Mouse (Mus musculus): ENCODE measurements around the gene Acot3.
"Not testable (repeated sequence)": the region's sequence is repeated elsewhere in the genome, so short reads cannot be mapped to it uniquely, and the experiment has no call there.

Acot3 gene

GRCm38 (mm10) chr12:84051937-84052474, at the start of gene Acot3:
Acot3 (plus strand) TSS chr12:84052144.
- DNase-seq (ENCODE audit: low read depth), result no peak

- DNase-seq (ENCODE audit: low read depth), result no peak
Measured at GRCm38 (mm10) chr12:84003866-84004265, 48.1 kb upstream of the Acot3 start.

GRCm38 (mm10) chr12:84008251-84008650, 43.7 kb upstream of the Acot3 start:
- no peak for DNase-seq (ENCODE audit: low read depth)

GRCm38 (mm10) chr12:84008729-84009128, 43.2 kb upstream of the Acot3 start:
- DNase-seq (ENCODE audit: low read depth), result no peak

DNA sequence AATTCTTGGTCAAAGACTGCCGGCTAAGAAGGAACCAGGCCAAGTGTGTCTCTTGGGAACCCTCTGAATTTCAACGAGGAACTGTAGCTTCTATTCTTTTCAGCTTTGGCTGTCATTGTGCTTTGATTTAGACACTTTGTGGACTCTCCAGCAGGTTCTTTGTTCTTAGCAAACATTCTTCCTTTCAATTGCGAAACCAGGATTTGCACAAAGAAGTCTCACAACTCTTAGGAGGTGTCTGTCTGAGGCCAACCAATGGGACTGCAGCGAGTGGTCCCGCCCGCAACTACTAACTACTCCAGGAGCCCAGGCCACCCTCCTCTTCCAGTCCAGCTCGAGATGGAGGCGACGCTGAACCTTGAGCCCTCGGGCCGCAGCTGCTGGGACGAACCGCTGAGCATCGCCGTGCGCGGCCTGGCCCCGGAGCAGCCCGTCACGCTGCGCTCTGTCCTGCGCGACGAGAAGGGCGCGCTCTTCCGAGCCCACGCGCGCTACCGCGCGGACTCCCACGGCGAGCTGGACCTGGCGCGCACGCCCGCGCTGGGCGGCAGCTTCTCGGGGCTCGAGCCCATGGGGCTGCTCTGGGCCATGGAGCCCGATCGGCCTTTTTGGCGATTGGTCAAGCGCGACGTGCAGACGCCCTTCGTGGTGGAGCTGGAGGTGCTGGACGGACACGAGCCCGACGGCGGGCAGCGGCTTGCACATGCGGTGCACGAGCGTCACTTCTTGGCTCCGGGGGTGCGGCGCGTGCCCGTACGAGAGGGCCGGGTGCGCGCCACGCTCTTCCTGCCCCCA, 42.6 kb upstream of the Acot3 start, which contains the start of gene Acot1:
TSS of gene Acot1 (plus strand) at position 320 of the 795 bp plus-strand sequence.
- DNase-seq (ENCODE audit: low read depth), result not testable (repeated sequence)

- no peak for DNase-seq (ENCODE audit: low read depth)
Measured at GRCm38 (mm10) chr12:84010201-84010600, 41.7 kb upstream of the Acot3 start.

GRCm38 (mm10) chr12:84011251-84012040, 40.5 kb upstream of the Acot3 start:
- no peak for DNase-seq (ENCODE audit: low read depth)

- no peak for DNase-seq (ENCODE audit: low read depth)
Measured at GRCm38 (mm10) chr12:84013130-84013529, 38.8 kb upstream of the Acot3 start.

DNA sequence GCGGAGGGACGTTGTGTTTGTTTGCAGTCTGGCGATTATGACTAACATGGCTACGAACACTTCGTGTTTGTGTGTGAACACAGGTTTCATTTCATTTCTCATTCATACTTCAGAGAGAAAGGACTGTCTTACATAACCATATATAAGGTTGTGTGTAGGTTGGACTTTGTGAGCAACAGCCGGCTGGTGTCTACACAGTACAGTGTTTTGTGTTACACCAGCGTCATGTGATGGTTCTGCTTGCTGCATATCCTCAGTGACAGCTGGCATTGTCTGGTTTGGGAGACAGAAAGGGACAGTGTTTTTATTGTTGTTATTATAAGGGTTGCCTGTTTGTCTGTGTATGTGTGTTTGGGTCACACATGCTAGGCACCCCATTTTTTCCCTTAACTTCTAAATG, 38.2 kb upstream of the Acot3 start:
- no peak for DNase-seq (ENCODE audit: low read depth)

DNA sequence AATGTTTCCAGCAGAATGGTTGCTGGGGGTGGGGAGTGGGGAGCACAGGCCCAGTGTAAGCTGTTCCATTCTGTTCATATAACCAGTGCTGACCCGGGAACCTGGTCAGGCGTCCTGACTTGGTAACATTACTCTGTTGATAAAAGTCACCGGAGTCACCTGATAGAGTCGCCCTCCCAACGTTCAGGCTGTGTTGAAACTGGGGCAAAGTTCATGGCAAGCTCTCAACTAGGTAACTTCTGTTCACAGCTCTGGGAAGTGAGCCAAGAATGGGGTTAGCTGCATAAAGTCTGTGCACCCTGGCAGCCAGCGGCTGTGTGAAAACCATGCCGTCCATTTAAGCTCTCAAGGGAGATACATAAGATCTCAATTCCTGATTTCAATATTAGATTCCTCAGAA, 31.4 kb upstream of the Acot3 start:
- not testable (repeated sequence) for DNase-seq (ENCODE audit: low read depth)

DNA sequence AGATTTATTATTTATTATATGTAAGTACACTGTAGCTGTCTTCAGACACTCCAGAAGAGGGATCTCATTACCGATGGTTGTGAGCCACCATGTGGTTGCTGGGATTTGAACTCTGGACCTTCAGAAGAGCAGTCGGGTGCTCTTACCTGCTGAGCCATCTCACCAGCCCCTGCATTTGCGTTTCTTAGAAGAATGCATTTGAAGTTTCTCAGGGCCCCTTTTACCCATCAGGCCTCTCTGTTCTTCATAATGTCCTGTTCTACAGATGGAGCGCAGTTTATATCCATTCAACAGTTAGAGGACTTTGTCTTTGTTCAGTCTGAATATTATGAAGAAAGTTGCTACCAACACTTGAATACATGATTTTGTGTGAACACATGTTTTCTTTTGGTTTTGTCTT, 29.7 kb upstream of the Acot3 start:
- DNase-seq (ENCODE audit: low read depth), result not testable (repeated sequence)

DNA sequence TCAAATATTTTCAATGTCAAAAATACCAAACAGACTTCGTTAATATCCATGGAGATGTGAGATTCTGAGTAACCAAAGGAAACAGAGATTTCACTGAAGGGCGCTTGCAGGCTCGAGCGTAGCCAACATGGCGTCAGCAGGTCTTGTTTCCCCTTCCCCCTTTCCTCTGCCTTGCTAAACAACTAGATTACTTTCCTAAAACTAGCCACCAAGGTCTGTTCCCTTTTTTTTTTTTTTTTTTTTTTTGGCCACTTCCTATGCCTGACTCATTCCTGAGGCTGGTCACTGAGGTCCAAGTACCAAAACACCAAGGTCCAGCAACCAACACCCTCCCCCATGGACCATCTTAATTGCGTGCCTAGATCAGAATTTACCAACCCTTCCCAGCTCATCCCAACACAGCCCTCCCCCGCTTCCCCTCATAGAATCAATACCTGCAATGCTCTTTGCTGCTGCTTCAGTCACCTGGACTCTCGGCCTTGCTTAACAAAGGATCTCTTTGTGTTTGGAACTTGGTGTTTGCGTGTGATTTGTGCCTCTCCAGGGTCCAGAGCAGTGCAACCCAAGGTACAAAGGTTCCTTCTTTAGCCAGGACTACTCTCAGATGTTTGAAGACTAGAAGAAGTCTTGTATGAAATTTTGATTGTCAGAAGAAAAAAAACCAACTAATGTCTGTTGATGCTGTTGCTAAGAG, 28.7 kb upstream of the Acot3 start:
- no peak for DNase-seq (ENCODE audit: low read depth)

DNA sequence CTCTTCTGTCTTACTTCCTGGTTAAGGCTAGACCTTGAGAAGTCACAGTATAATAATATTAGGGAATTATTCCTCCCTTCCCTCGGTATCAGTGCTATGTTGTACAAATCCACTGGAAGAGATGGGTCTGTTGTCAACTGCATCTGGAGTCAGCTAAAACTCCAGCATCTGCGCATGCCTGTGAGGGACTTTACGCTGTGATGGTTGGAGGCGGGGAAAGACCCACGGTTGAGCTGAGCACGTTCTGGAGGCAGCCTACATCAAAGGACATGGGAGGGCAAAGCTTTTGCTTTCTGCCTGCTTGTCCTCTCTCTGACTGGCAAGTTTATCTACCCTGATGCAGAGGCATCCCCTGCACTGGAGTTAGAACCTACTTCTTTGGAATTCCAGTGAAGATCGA, 26.1 kb upstream of the Acot3 start:
- DNase-seq (ENCODE audit: low read depth), result no peak

DNA sequence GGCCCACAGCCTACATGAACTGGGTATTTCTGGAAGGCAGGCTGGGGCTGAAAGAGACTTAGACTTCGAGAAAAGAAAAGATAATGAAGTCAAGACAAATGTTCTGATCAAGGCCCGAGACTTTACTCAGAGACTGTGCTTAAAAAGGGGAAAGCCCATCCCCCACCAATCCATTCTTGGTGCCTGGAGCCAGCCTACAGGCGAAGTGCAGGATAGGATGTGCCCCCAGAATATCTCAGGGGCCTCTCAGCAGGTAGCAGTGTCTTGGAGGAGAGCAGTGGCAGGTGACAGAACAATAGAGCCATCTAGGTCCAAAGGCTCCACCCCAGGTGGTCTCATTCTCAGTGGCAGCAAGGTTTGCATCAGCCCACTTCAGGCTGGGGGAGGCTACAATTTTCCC, 23.6 kb upstream of the Acot3 start:
- DNase-seq (ENCODE audit: low read depth), result not testable (repeated sequence)

GRCm38 (mm10) chr12:84029043-84029442, 22.9 kb upstream of the Acot3 start:
- not testable (repeated sequence) for DNase-seq (ENCODE audit: low read depth)

DNA sequence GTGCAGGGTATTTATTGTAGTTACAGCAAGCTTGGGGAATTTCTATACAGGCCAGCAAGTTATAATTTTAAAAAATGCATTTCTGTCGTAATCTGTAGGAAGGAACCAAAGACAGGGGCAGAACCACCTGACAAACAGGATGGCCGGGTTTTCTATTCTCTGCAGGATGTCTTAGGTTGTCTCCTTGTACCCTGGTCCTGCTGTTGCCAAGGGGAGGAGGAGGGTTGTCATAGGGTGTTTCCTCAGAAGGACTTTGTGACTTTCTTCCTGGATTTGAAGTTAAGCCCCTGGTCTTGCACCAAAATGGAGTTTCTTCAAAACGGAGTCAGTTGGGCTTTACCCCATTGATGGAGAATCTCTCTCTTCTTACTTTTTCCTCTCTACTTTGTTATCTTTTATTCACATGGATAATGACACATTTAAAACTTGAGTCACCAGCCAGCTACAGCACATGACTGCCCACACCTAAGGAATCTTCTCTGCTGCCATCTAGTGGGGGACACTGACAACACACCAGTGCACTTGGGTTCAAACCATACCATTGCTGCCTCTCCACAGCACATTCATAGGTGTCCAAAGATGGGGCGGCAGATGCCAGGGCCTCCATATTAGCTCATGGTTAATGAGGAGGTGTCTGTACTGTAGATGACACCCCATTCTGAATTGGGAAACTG, 21.1 kb upstream of the Acot3 start:
- DNase-seq (ENCODE audit: low read depth), result peak; percentile 66

GRCm38 (mm10) chr12:84032854-84033253, 19.1 kb upstream of the Acot3 start:
- DNase-seq (ENCODE audit: low read depth), result no peak

DNA sequence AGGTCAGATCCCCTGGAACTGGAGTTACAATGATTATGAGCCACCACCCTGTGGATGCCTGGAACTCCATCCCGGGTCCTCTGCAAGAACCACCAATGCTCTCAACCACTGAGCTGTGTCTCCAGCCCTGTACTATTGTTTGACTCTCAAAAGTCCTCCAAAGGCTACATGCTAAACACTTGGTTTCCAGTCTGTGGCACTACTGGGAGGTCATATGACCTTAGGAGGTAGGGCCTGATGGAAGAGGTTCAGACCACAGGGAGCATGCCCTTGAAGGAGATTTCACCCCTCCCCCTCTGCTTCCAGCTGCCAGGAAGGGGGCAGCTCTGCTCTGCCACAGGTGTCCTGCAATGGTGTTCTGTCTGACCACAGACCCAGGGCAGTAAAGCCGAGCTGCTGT, 18.6 kb upstream of the Acot3 start:
- DNase-seq (ENCODE audit: low read depth), result not testable (repeated sequence)

DNA sequence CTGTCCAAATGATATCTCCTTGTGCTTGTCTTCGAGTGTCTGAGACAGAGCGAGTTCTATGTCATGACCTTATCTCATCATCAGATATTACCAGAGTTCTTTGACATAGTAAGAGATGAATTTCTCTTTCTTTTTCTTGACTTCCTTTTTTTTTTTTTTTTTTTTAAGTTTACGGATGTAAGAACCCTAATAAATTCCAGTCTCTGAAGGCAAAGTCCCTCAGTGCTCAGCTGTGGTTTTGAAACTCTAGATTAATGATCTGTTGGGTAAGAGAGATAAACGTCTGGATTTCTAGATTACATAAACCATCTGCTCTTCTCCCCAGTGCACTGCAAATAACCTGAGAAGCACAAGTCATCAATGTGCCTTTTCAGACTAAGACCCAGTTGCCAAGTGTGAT, 17.8 kb upstream of the Acot3 start:
- no peak for DNase-seq (ENCODE audit: low read depth)

DNA sequence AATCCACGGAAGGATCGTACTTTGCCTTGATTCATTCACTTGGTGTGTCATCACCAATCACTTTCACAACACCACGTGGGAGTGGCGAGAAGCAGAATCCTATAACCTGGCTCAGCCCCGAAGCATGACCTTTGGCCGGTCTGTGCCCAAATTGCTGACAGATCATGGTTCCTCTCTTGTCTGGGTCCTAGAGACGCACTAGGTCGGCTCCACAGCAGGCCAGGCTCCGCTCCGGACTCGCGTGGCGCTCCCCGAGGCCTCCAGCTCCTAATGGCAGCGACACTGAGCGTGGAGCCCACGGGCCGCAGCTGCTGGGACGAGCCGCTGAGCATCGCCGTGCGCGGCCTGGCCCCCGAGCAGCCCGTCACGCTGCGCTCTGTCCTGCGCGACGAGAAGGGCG, 13.7 kb upstream of the Acot3 start, which contains the start of gene Acot4:
TSS of gene Acot4 (plus strand) at position 139 of the 400 bp plus-strand sequence.
- not testable (repeated sequence) for DNase-seq (ENCODE audit: low read depth)

DNA sequence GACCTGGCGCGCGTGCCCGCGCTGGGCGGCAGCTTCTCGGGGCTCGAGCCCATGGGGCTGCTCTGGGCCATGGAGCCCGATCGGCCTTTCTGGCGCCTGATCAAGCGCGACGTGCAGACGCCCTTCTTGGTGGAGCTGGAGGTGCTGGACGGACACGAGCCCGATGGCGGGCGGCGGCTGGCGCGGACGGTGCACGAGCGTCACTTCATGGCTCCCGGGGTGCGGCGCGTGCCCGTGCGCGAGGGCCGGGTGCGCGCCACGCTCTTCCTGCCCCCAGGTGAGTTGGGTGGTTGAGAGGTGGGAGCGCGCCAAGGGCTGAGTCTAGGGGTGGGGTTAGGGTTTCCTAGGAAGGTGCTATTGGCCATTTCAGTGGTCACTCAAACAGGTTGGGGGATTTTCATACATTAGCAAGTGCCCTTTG, 13.2 kb upstream of the Acot3 start, which contains the start of gene Gm49366:
TSS of gene Gm49366 (plus strand) at position 245 of the 421 bp plus-strand sequence.
- DNase-seq (ENCODE audit: low read depth), result not testable (repeated sequence)

Measured in c-Kit-positive CD71-positive TER-119-negative erythroid progenitor cells, embryonic 14.5 days (primary cell).